Mouse (Mus musculus) CH12.LX (cell line): ENCODE data around the gene Bod1.

ENCODE experiments used
- CHD2 ChIP-seq: IDR thresholded peaks from 2 replicates; pipeline ENCODE4 v1.6.1; 2011; ENCODE audit warnings: low read length, improper control_type of control experiment
- CTCF ChIP-seq, 2 experiments: IDR thresholded peaks in 1 of 2; conservative IDR thresholded peaks in 1 of 2; 2 replicates each; pipeline ENCODE4 v1.5.1; 2011 to 2012; ENCODE audit warnings: low read depth in 2 of 2, low read length in 2 of 2, improper control_type of control experiment in 1 of 2, inconsistent platforms in 1 of 2, mild to moderate bottlenecking in 1 of 2, moderate library complexity in 1 of 2
- E2F4 ChIP-seq: IDR thresholded peaks from 2 replicates; pipeline ENCODE4 v1.6.1; 2011; ENCODE audit warnings: low read depth, low read length, improper control_type of control experiment; ENCODE audit not compliant: insufficient replicate concordance
- EP300 ChIP-seq: IDR thresholded peaks from 2 replicates; pipeline ENCODE4 v1.6.1; 2011; ENCODE audit warnings: low read length, improper control_type of control experiment
- ETS1 ChIP-seq: conservative IDR thresholded peaks from 2 replicates; pipeline ENCODE4 v1.6.1; 2012; ENCODE audit warnings: low read depth, mild to moderate bottlenecking, inconsistent platforms, low read length, improper control_type of control experiment, moderate library complexity
- HCFC1 ChIP-seq: IDR thresholded peaks from 2 replicates; pipeline ENCODE4 v1.6.1; 2012; ENCODE audit warnings: low read depth, mild to moderate bottlenecking, inconsistent platforms, low read length, improper control_type of control experiment
- MXI1 ChIP-seq: IDR thresholded peaks from 2 replicates; pipeline ENCODE4 v1.6.1; 2011; ENCODE audit warnings: mild to moderate bottlenecking, low read depth, low read length, improper control_type of control experiment
- POLR2A ChIP-seq: IDR thresholded peaks from 2 replicates; pipeline ENCODE4 v1.6.1; 2011; ENCODE audit warnings: low read depth, mild to moderate bottlenecking, improper control_type of control experiment, low read length
- TBP ChIP-seq: conservative IDR thresholded peaks from 2 replicates; pipeline ENCODE4 v1.6.1; 2011; ENCODE audit warnings: low read depth, low read length, improper control_type of control experiment
- USF2 ChIP-seq: conservative IDR thresholded peaks from 2 replicates; pipeline ENCODE4 v1.6.1; 2011; ENCODE audit warnings: low read depth, low read length, improper control_type of control experiment
- ZC3H11A ChIP-seq: IDR thresholded peaks from 2 replicates; pipeline ENCODE4 v1.6.1; 2012; ENCODE audit warnings: low read depth, mild to moderate bottlenecking, inconsistent platforms, low read length, improper control_type of control experiment

DNA sequence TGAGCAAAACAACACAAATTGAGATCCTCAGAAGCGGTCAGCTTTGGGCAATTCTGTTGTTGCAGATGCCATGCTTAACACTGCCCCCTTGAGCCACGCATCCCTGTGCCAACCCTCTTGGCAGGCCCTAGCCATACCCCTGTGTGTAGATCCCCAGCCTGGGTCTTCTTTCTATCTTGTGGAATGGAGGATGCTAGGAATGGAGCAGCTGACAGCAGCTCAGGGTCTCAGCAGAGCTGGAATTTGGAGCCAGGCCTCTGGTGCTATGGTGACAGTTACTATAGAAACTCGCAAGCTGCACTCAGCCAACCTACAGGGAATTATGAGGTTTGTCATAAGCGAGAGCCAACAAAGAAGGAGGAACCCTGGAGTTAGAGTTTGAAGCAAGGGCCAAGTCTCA is 23.1 kb upstream of the Bod1 start:
- TF ChIP-seq POLR2A (no peak), CTCF (conservative IDR thresholded peaks at IDR 0.05 in 1 of 2, IDR thresholded peaks at IDR 0.05 in 1 of 2; ENCODE audit: low read depth in 2 of 2, low read length in 2 of 2) (no peak), USF2 (no peak), EP300 (no peak), E2F4 (no peak), CHD2 (no peak), TBP (no peak), HCFC1 (no peak), ZC3H11A (no peak), ETS1 (no peak), MXI1 (no peak)
